Mouse (Mus musculus) testis, adult 2 months (tissue): ENCODE data around the gene Wasf2.

ENCODE experiments used
- CTCF ChIP-seq: fragments of 200-500 bp; IDR thresholded peaks from 2 replicates; pipeline ENCODE4 v1.5.1; 2012; ENCODE audit warnings: low read depth, mild to moderate bottlenecking, inconsistent platforms, low read length, moderate library complexity; ENCODE audit not compliant: control insufficient read depth, insufficient read depth, insufficient replicate concordance
- POLR2A ChIP-seq: fragments of 200-500 bp; IDR thresholded peaks from 2 replicates; pipeline ENCODE4 v1.6.1; 2012; ENCODE audit warnings: low read depth, mild to moderate bottlenecking, inconsistent platforms, low read length, moderate library complexity; ENCODE audit not compliant: control insufficient read depth

GRCm38 (mm10) chr4:133178305-133178704, 48.0 kb downstream of the Wasf2 start:
- no peak for TF ChIP-seq CTCF
- no peak for TF ChIP-seq POLR2A
